Mouse (Mus musculus) thymus, postnatal 10 days (tissue): ENCODE data around the gene Osbpl9.

ENCODE experiments used
- DNase-seq, 2 experiments: peaks; one replicate each; pipeline ENCODE4 v3.0.0; 2021; ENCODE audit warnings: low spot score in 2 of 2

The Osbpl9 gene

GRCm38 (mm10) chr4:109201582-109202424, at the start of gene Osbpl9:
Gene Osbpl9 (minus strand): TSS chr4:109202272.
- peak; percentile 99 to 100 for DNase-seq

GRCm38 (mm10) chr4:109251605-109252004, 49.5 kb upstream of the Osbpl9 start:
- peak; percentile 14 to 47 for DNase-seq

- no peak for DNase-seq
Measured at GRCm38 (mm10) chr4:109245016-109245620, 43.0 kb upstream of the Osbpl9 start.

GRCm38 (mm10) chr4:109244506-109244905, 42.4 kb upstream of the Osbpl9 start:
- DNase-seq: no peak

- DNase-seq: no peak
Measured at GRCm38 (mm10) chr4:109241934-109242333, 39.9 kb upstream of the Osbpl9 start.

GRCm38 (mm10) chr4:109241221-109241620, 39.1 kb upstream of the Osbpl9 start:
- no peak for DNase-seq

GRCm38 (mm10) chr4:109238428-109239268, 36.6 kb upstream of the Osbpl9 start:
- DNase-seq: no peak

GRCm38 (mm10) chr4:109236186-109236879, 34.3 kb upstream of the Osbpl9 start:
- DNase-seq: no peak

- no peak for DNase-seq
Measured at GRCm38 (mm10) chr4:109234806-109235350, 32.8 kb upstream of the Osbpl9 start.

- DNase-seq: no peak
Measured at GRCm38 (mm10) chr4:109234185-109234584, 32.1 kb upstream of the Osbpl9 start, which contains the start of gene Calr4. Gene Calr4 (plus strand): TSS chr4:109234485.

GRCm38 (mm10) chr4:109229766-109230279, 27.8 kb upstream of the Osbpl9 start:
- peak; percentile 19 to 41 for DNase-seq

GRCm38 (mm10) chr4:109226071-109226470, 24.0 kb upstream of the Osbpl9 start:
- no peak for DNase-seq

- DNase-seq: no peak
Measured at GRCm38 (mm10) chr4:109225606-109226005, 23.5 kb upstream of the Osbpl9 start.

GRCm38 (mm10) chr4:109224762-109225552, 22.9 kb upstream of the Osbpl9 start:
- DNase-seq: no peak

GRCm38 (mm10) chr4:109222001-109222400, 19.9 kb upstream of the Osbpl9 start:
- no peak for DNase-seq

- no peak for DNase-seq
Measured at GRCm38 (mm10) chr4:109220441-109220940, 18.4 kb upstream of the Osbpl9 start.

- no peak for DNase-seq
Measured at GRCm38 (mm10) chr4:109218008-109218407, 15.9 kb upstream of the Osbpl9 start.

GRCm38 (mm10) chr4:109213986-109214385, 11.9 kb upstream of the Osbpl9 start:
- no peak for DNase-seq

GRCm38 (mm10) chr4:109210881-109211280, 8.8 kb upstream of the Osbpl9 start:
- DNase-seq: no peak

GRCm38 (mm10) chr4:109210253-109210652, 8.2 kb upstream of the Osbpl9 start:
- DNase-seq: no peak
